Mouse (Mus musculus) bone marrow, adult 2 months (tissue): ENCODE results near the gene Crkl. TPM values are rescaled to one million over a fixed set of nuclear protein-coding genes. Genes with fewer than 3 reads are reported as not detected.
A peak's percentile ranks its signal among the peaks of the same experiment; 100 is the strongest.

Experiments used
- H3K27ac ChIP-seq: fragments of 200-500 bp; 2 replicates; pipeline ENCODE4 v1.5.1; 2012; ENCODE audit warnings: low read depth, mild to moderate bottlenecking, control low read depth, inconsistent platforms, low read length; ENCODE audit not compliant: control insufficient read depth, poor library complexity, insufficient read depth
- H3K4me1 ChIP-seq: fragments of 200-500 bp; 2 replicates; pipeline ENCODE4 v1.6.1; 2011; ENCODE audit warnings: low read length; ENCODE audit not compliant: control insufficient read depth, insufficient read depth
- H3K4me3 ChIP-seq: fragments of 200-500 bp; replicated peaks from 2 replicates; pipeline ENCODE3; 2011; ENCODE audit warnings: mild to moderate bottlenecking, low read depth, low read length, control low read depth; ENCODE audit not compliant: control insufficient read depth
- CTCF ChIP-seq: fragments of 200-500 bp; IDR thresholded peaks from 2 replicates; pipeline ENCODE4 v1.5.1; 2011; ENCODE audit warnings: low read length, control low read depth; ENCODE audit not compliant: control insufficient read depth, insufficient read depth
- POLR2A ChIP-seq: fragments of 200-500 bp; IDR thresholded peaks from 2 replicates; pipeline ENCODE4 v1.6.1; 2011; ENCODE audit warnings: low read depth, mild to moderate bottlenecking, control low read depth, low read length, borderline replicate concordance; ENCODE audit not compliant: control insufficient read depth
- WGBS: fragments of 180-500 bp; shearing (Covaris S2); methylation state at CpG from one replicate; pipeline ENCODE4 v1.1.7; 2018; 5-methylcytosine and 5-hydroxymethylcytosine counted together
- polyA plus RNA-seq: library from polyadenylated mRNA; stranded (reverse); fragments of >200 nt; gene quantifications from 2 replicates; pipeline ENCODE4 v1.2.4, GENCODE M21; 2011; ENCODE audit warnings: low replicate concordance; ENCODE audit not compliant: missing spikeins, insufficient read depth, insufficient read length

Gene Crkl
- polyA plus RNA-seq, 1 experiment = 18.7 TPM

- 56% methylated on average over 2 of the region's 2 CpGs for WGBS
- no peak for TF ChIP-seq CTCF
- no peak for TF ChIP-seq POLR2A
- no peak overlapping the region for H3K4me3 ChIP-seq
- no peaks in the 10 kb centered on the region for H3K4me1 ChIP-seq
- H3K27ac ChIP-seq = no peak overlapping the region
These were observed 19.2 kb upstream of the Crkl start for GRCm38 (mm10) chr16:17432576-17432975.

- Histone ChIP-seq H3K27ac (peak overlapping the region; percentile 86), H3K4me1 (peaks cover 3% of the 10 kb centered on the region; the same call in 1 of the 2 replicates), H3K4me3 (peak overlapping the region; percentile 99)
- WGBS = under 1% methylated on average over 24 of the region's 24 CpGs
- TF ChIP-seq POLR2A (peak; percentile 30; the same call in 1 of the 2 replicates), CTCF (no peak)
These were observed 557 bp downstream of the Crkl start for GRCm38 (mm10) chr16:17452373-17452715.

GRCm38 (mm10) chr16:17456901-17457300 is 5.1 kb downstream of the Crkl start:
- TF ChIP-seq POLR2A (no peak), CTCF (no peak)
- Histone ChIP-seq H3K4me3 (no peak overlapping the region), H3K27ac (no peak overlapping the region), H3K4me1 (peaks cover 1% of the 10 kb centered on the region)
- WGBS = 93% methylated on average over 1 of the region's 1 CpGs

GRCm38 (mm10) chr16:17460254-17460653 is 8.5 kb downstream of the Crkl start:
- TF ChIP-seq CTCF (no peak), POLR2A (no peak)
- Histone ChIP-seq H3K27ac (no peak overlapping the region), H3K4me1 (no peaks in the 10 kb centered on the region; the same call in none of the 2 replicates), H3K4me3 (no peak overlapping the region)
- 68% methylated on average over 4 of the region's 4 CpGs for WGBS

- H3K27ac ChIP-seq = no peak overlapping the region
- H3K4me3 ChIP-seq = no peak overlapping the region
- TF ChIP-seq CTCF = no peak
- no peak for TF ChIP-seq POLR2A
- no peaks in the 10 kb centered on the region; the same call in none of the 2 replicates for H3K4me1 ChIP-seq
- WGBS = 8% methylated on average over 1 of the region's 1 CpGs
These were observed 9.8 kb downstream of the Crkl start for GRCm38 (mm10) chr16:17461596-17461995.

DNA sequence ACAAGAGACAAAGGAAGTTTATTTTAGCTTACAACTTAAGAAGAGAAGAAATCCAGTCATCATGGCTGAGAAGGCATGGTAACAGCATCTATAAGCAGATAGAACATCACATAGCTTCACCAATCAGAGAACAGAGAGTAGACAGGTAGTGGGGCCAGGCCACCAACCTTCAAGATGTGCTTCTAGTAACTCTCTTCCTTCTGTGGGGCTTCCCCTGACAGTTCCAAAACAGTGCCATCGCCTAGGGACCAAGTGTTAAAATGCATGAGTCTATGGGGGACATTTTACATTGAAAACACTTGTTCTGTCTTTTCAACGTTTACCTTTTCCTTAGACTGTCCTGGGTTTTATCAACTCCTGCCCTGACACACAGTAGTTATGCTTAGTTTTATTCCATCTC is 11.4 kb downstream of the Crkl start:
- Histone ChIP-seq H3K4me1 (no peaks in the 10 kb centered on the region; the same call in none of the 2 replicates), H3K4me3 (no peak overlapping the region), H3K27ac (no peak overlapping the region)
- 78% methylated on average over 2 of the region's 2 CpGs for WGBS
- no peak for TF ChIP-seq CTCF
- no peak for TF ChIP-seq POLR2A

- no peaks in the 10 kb centered on the region; the same call in 1 of the 2 replicates for H3K4me1 ChIP-seq
These were observed 15.3 kb downstream of the Crkl start for GRCm38 (mm10) chr16:17466875-17467663.

DNA sequence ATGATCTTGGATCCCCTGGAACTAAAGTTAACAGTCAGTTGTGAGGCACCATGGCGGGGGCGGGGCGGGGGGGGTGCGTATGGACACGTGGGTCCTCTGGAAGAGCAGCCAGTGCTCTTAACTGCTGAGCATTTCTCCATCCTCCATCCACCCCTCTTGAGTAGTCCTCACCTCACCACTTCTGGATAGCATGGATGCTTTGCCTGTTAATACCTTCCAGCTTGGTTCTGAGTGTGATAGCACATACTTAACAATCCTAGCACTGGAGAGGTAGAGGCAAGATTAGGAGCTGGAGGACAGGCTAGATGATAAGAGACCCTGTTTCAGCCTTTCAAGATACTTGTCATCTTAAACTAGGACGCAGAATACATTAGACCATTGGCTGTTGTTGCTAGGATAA is 20.7 kb downstream of the Crkl start:
- no peaks in the 10 kb centered on the region; the same call in 1 of the 2 replicates for H3K4me1 ChIP-seq
- no peak overlapping the region for H3K4me3 ChIP-seq
- 84% methylated on average over 6 of the region's 6 CpGs for WGBS
- H3K27ac ChIP-seq = no peak overlapping the region
- no peak for TF ChIP-seq POLR2A
- no peak for TF ChIP-seq CTCF

More at GRCm38 (mm10) chr16:17466875-17467663, 15.3 kb downstream of the Crkl start:
- WGBS = 71% methylated on average over 4 of the region's 4 CpGs
- H3K27ac ChIP-seq = no peak overlapping the region
- H3K4me3 ChIP-seq = no peak overlapping the region
- no peak for TF ChIP-seq POLR2A
- no peak for TF ChIP-seq CTCF

- H3K27ac ChIP-seq = no peak overlapping the region
- TF ChIP-seq POLR2A (no peak), CTCF (peak; percentile 57)
- H3K4me1 ChIP-seq = no peaks in the 10 kb centered on the region; the same call in 1 of the 2 replicates
- no peak overlapping the region for H3K4me3 ChIP-seq
These were observed 22.3 kb downstream of the Crkl start for GRCm38 (mm10) chr16:17474091-17474490.
